In the genomic region with DNA sequence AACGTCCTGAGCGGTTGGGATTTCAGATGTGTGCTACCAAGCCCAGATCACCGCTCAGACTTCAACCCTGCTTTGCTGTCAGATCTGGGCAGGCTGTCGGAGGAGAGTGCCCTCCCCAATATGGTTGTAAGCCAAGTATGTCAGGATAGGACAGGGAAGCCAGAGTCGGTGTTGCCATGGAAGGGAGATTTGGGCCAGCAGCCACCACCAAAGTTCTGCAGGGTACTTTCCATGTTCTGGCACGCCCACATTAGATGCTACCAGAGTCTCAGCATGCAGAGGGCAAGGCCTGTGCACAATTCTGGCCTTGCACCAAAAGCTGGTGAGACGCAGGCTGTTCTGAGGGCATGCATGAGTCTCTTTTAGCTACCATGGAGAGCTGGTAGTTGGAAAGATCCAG, we compare ENCODE assay signal across 16 mouse cellular contexts. TPM values are rescaled to one million over a fixed set of nuclear protein-coding genes. Genes with fewer than 3 reads are reported as not detected.
A peak's percentile ranks its signal among the peaks of the same experiment; 100 is the strongest.
DNase-seq lines count a peak whose midpoint lies in the region; ATAC-seq and TF ChIP-seq lines count a peak whose summit lies in the region.
"Had no signal": no experiment of that assay in that cellular context is flagged by ENCODE, and none has a peak within 500 bp of the region (broad histone marks: within the 10 kb centered on the region; RNA-seq: fewer than 3 reads in every experiment).

No protein-coding gene starts in this region.

- H3K4me1 ChIP-seq in hindbrain, postnatal 0 days (ENCODE audit: insufficient read depth, low read length), result peaks cover 29% of the 10 kb centered on the region
- H3K4me1 ChIP-seq in hindbrain, embryonic 11.5 days (replicated peaks; ENCODE audit: control insufficient read depth, insufficient read depth, low read length), result peaks cover 7% of the 10 kb centered on the region; the same call in 1 of the 2 replicates
- H3K4me1 ChIP-seq in lung, postnatal 0 days (ENCODE audit: insufficient read depth, low read depth, low read length), result peaks cover 14% of the 10 kb centered on the region; the same call in 1 of the 2 replicates
- H3K4me1 ChIP-seq in forebrain, embryonic 14.5 days (ENCODE audit: control insufficient read depth, insufficient read depth, low read length), result peaks cover 24% of the 10 kb centered on the region

- TF ChIP-seq CTCF in hindbrain, postnatal 0 days (IDR thresholded peaks at IDR 0.05; ENCODE audit: low read depth), result no peak
- TF ChIP-seq CTCF in lung, postnatal 0 days (IDR thresholded peaks at IDR 0.05), result no peak

- no peaks in the 10 kb centered on the region for H3K9me3 ChIP-seq in hindbrain, postnatal 0 days (ENCODE audit: low read length)
- H3K9me3 ChIP-seq in hindbrain, embryonic 11.5 days (ENCODE audit: control insufficient read depth, low read length), result no peaks in the 10 kb centered on the region
- no peaks in the 10 kb centered on the region for H3K9me3 ChIP-seq in lung, postnatal 0 days (ENCODE audit: low read length)
- no peaks in the 10 kb centered on the region for H3K9me3 ChIP-seq in forebrain, embryonic 14.5 days (replicated peaks; ENCODE audit: control insufficient read depth, low read length)
- H3K9me3 ChIP-seq: embryonic facial prominence, embryonic 15.5 days; midbrain, embryonic 12.5 days had no signal

- H3K9ac ChIP-seq in hindbrain, postnatal 0 days (replicated peaks; ENCODE audit: low read length), result no peak overlapping the region
- H3K9ac ChIP-seq in hindbrain, embryonic 11.5 days (ENCODE audit: low read depth, low read length), result no peak overlapping the region
- H3K9ac ChIP-seq in lung, postnatal 0 days (replicated peaks; ENCODE audit: low read depth), result no peak overlapping the region
- no peak overlapping the region for H3K9ac ChIP-seq in forebrain, embryonic 14.5 days (ENCODE audit: low read length)
- H3K9ac ChIP-seq: embryonic facial prominence, embryonic 15.5 days; midbrain, embryonic 12.5 days had no signal

- no peak overlapping the region for H3K4me3 ChIP-seq in hindbrain, postnatal 0 days (ENCODE audit: low read length)
- no peak overlapping the region for H3K4me3 ChIP-seq in hindbrain, embryonic 11.5 days (ENCODE audit: low read depth, low read length)
- no peak overlapping the region for H3K4me3 ChIP-seq in lung, postnatal 0 days (ENCODE audit: low read depth, low read length)
- H3K4me3 ChIP-seq in forebrain, embryonic 14.5 days (ENCODE audit: low read depth, low read length), result no peak overlapping the region
- H3K4me3 ChIP-seq: embryonic facial prominence, embryonic 15.5 days; midbrain, embryonic 12.5 days had no signal

- TF ChIP-seq EP300 in lung, postnatal 0 days (IDR thresholded peaks at IDR 0.05), result no peak

- DNase-seq in hindbrain, postnatal 0 days (ENCODE audit: low spot score), result peak; percentile 68
- DNase-seq in hindbrain, embryonic 11.5 days (ENCODE audit: low spot score), result no peak
- peak; percentile 67 for DNase-seq in brain, adult 2 months (ENCODE audit: low read depth, low spot score)
- DNase-seq in cerebellum, adult 18-20 months, result peak; percentile 57 to 64
- DNase-seq in gonadal fat pad, adult 2 months (ENCODE audit: low read depth), result peak; percentile 38
- DNase-seq in lung, postnatal 0 days (ENCODE audit: low spot score), result no peak
- no peak for DNase-seq in forebrain, embryonic 14.5 days (ENCODE audit: low spot score)
- DNase-seq: gastrocnemius, postnatal 14 days; right cerebral cortex, postnatal 4 days; thymus, adult 2 months had no signal

- 49% methylated on average over 7 of the region's 7 CpGs for WGBS in hindbrain, postnatal 0 days
- WGBS in hindbrain, embryonic 11.5 days, result 90% methylated on average over 7 of the region's 7 CpGs
- 90% methylated on average over 7 of the region's 7 CpGs for WGBS in lung, postnatal 0 days
- WGBS in forebrain, embryonic 14.5 days, result 88% methylated on average over 7 of the region's 7 CpGs

- peak; percentile 73 for ATAC-seq in hindbrain, postnatal 0 days
- no peak for ATAC-seq in hindbrain, embryonic 11.5 days (ENCODE audit: low FRiP score)
- ATAC-seq in lung, postnatal 0 days, result no peak
- no peak for ATAC-seq in forebrain, embryonic 14.5 days
- ATAC-seq: CD4-positive, CD25-positive, alpha-beta regulatory T cell, adult 4 months had no signal

- no peaks in the 10 kb centered on the region for H3K36me3 ChIP-seq in hindbrain, postnatal 0 days (ENCODE audit: insufficient read depth, low read length)
- H3K36me3 ChIP-seq in hindbrain, embryonic 11.5 days (ENCODE audit: control insufficient read depth, insufficient read depth, low read length), result no peaks in the 10 kb centered on the region
- no peaks in the 10 kb centered on the region for H3K36me3 ChIP-seq in lung, postnatal 0 days (ENCODE audit: insufficient read depth, low read length)
- no peaks in the 10 kb centered on the region for H3K36me3 ChIP-seq in forebrain, embryonic 14.5 days (ENCODE audit: control insufficient read depth, insufficient read depth, low read length)
- H3K36me3 ChIP-seq: embryonic facial prominence, embryonic 15.5 days; midbrain, embryonic 12.5 days had no signal

- no peak overlapping the region for H3K27ac ChIP-seq in hindbrain, postnatal 0 days
- no peak overlapping the region for H3K27ac ChIP-seq in hindbrain, embryonic 11.5 days (ENCODE audit: low read depth, low read length)
- H3K27ac ChIP-seq in lung, postnatal 0 days (ENCODE audit: low read length), result no peak overlapping the region
- no peak overlapping the region for H3K27ac ChIP-seq in forebrain, embryonic 14.5 days (ENCODE audit: low read depth, low read length)
- H3K27ac ChIP-seq: embryonic facial prominence, embryonic 15.5 days; midbrain, embryonic 12.5 days had no signal

- no peaks in the 10 kb centered on the region for H3K27me3 ChIP-seq in hindbrain, postnatal 0 days (ENCODE audit: insufficient read depth, low read length)
- no peaks in the 10 kb centered on the region for H3K27me3 ChIP-seq in hindbrain, embryonic 11.5 days (ENCODE audit: control insufficient read depth, insufficient read depth, low read length)
- no peaks in the 10 kb centered on the region for H3K27me3 ChIP-seq in lung, postnatal 0 days (replicated peaks; ENCODE audit: insufficient read depth, low read length)
- H3K27me3 ChIP-seq in forebrain, embryonic 14.5 days (replicated peaks; ENCODE audit: control insufficient read depth, insufficient read depth, low read length), result no peaks in the 10 kb centered on the region
- H3K27me3 ChIP-seq: embryonic facial prominence, embryonic 15.5 days; midbrain, embryonic 12.5 days had no signal

- H3K4me2 ChIP-seq in hindbrain, postnatal 0 days (ENCODE audit: low read depth, low read length), result no peak overlapping the region
- H3K4me2 ChIP-seq in hindbrain, embryonic 11.5 days (replicated peaks; ENCODE audit: low read depth, low read length), result no peak overlapping the region
- H3K4me2 ChIP-seq in lung, postnatal 0 days (replicated peaks; ENCODE audit: low read depth, low read length), result no peak overlapping the region
- no peak overlapping the region for H3K4me2 ChIP-seq in forebrain, embryonic 14.5 days (ENCODE audit: low read length)
- H3K4me2 ChIP-seq: embryonic facial prominence, embryonic 15.5 days; midbrain, embryonic 12.5 days had no signal

RNA-seq across cellular contexts. Expression of a gene that starts 28.7 kb away (rescaled TPM):
- total RNA-seq in hindbrain, postnatal 0 days (2014; rRNA removed), result 34.9 and 40.7 TPM in 2 replicates
- 17.4 and 18.9 TPM in 2 replicates for polyA plus RNA-seq in hindbrain, postnatal 0 days (2015; fragmentation: Nextera tagmentation; extraction: Ambion mirVana)
- 9.7 and 10.5 TPM in 2 replicates for polyA plus RNA-seq in hindbrain, embryonic 11.5 days (2014; fragmentation: Nextera tagmentation; extraction: Ambion mirVana)
- polyA plus RNA-seq in gonadal fat pad, adult 2 months (2012; rRNA removed), result 12.0 and 12.7 TPM in 2 replicates
- polyA plus RNA-seq in lung, postnatal 0 days (2015; fragmentation: Nextera tagmentation; extraction: Ambion mirVana), result 26.9 and 35.3 TPM in 2 replicates
- 16.8 and 19.7 TPM in 2 replicates for polyA plus RNA-seq in forebrain, embryonic 14.5 days (2014; fragmentation: Nextera tagmentation; extraction: Ambion mirVana)

RNA-seq across cellular contexts. Expression of a gene that starts 43.2 kb away (rescaled TPM):
- total RNA-seq in hindbrain, postnatal 0 days (2014; rRNA removed), result not detected in 2 replicates
- polyA plus RNA-seq in hindbrain, postnatal 0 days (2015; fragmentation: Nextera tagmentation; extraction: Ambion mirVana), result 0.44 and 0.55 TPM in 2 replicates
- polyA plus RNA-seq in hindbrain, embryonic 11.5 days (2014; fragmentation: Nextera tagmentation; extraction: Ambion mirVana), result 0.35 and 0.79 TPM in 2 replicates
- 0.84 and 1.3 TPM in 2 replicates for polyA plus RNA-seq in gonadal fat pad, adult 2 months (2012; rRNA removed)
- polyA plus RNA-seq in lung, postnatal 0 days (2015; fragmentation: Nextera tagmentation; extraction: Ambion mirVana), result not detected in 2 replicates
- 0.51 and 1.6 TPM in 2 replicates for polyA plus RNA-seq in forebrain, embryonic 14.5 days (2014; fragmentation: Nextera tagmentation; extraction: Ambion mirVana)
- total RNA-seq: gastrocnemius, postnatal 14 days had no signal
- polyA plus RNA-seq: CD4-positive, CD25-positive, alpha-beta regulatory T cell, adult 4 months; embryonic facial prominence, embryonic 15.5 days; heart, postnatal 0 days had no signal

RNA-seq across cellular contexts. Expression of a gene that starts 57.9 kb away (rescaled TPM):
- not detected in 2 replicates for total RNA-seq in hindbrain, postnatal 0 days (2014; rRNA removed)
- polyA plus RNA-seq in hindbrain, postnatal 0 days (2015; fragmentation: Nextera tagmentation; extraction: Ambion mirVana), result not detected in 2 replicates
- polyA plus RNA-seq in hindbrain, embryonic 11.5 days (2014; fragmentation: Nextera tagmentation; extraction: Ambion mirVana), result not detected in 2 replicates
- 0.31 TPM in 1 of 2 replicates, not detected in the other for polyA plus RNA-seq in gonadal fat pad, adult 2 months (2012; rRNA removed)
- 0.21 and 0.68 TPM in 2 replicates for polyA plus RNA-seq in lung, postnatal 0 days (2015; fragmentation: Nextera tagmentation; extraction: Ambion mirVana)
- not detected in 2 replicates for polyA plus RNA-seq in forebrain, embryonic 14.5 days (2014; fragmentation: Nextera tagmentation; extraction: Ambion mirVana)
- total RNA-seq: gastrocnemius, postnatal 14 days had no signal
- polyA plus RNA-seq: brain, embryonic 14.5 days; CD4-positive, CD25-positive, alpha-beta regulatory T cell, adult 4 months; heart, postnatal 0 days; liver, adult 2 months; midbrain, embryonic 12.5 days had no signal

Comparison
In these comparisons a context has a peak if more than half of its experiments do, and no peak if none do; other contexts are left out.
1. DNase-seq: peak in hindbrain, postnatal 0 days (single experiment), brain, adult 2 months (single experiment), cerebellum, adult 18-20 months (2 of 2) and gonadal fat pad, adult 2 months (single experiment); none in hindbrain, embryonic 11.5 days (single experiment), lung, postnatal 0 days (single experiment) and forebrain, embryonic 14.5 days (single experiment).